Mouse (Mus musculus) G1E-ER4 (cell line): ENCODE results near the gene Tiam1. TPM values are rescaled to one million over a fixed set of nuclear protein-coding genes. Genes with fewer than 3 reads are reported as not detected.

ENCODE experiments used
- GATA1 ChIP-seq: IDR thresholded peaks from one replicate; pipeline ENCODE4 v1.8.0; 2012; ENCODE audit warnings: low read length, inconsistent platforms
- polyA plus RNA-seq: library from polyadenylated mRNA; stranded (reverse); fragments of >175 nt; gene quantifications from 2 replicates; pipeline ENCODE4 v1.2.3, GENCODE M21; 2012

The Tiam1 gene
- polyA plus RNA-seq, 1 experiment = 0.04 TPM

DNA sequence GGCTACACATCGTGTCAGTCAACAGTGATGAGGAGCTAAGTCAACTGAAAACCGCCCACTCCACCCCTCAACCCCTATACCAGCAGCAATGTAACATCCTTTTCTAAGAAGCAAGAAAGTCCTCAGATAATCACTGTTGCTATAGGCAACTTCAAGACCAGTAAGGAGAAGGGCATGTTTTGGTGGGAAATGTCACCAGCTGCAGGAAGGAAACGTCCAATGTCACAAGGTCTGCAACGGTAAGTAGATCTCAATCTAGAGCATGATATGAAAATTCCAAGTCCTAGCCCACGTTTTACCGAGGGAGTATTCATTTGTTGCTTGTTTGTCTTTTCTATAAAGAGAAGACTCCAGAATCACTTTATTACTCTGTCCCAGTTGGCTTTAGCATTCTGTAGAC is 95.7 kb downstream of the Tiam1 start:
- no peak for TF ChIP-seq GATA1

DNA sequence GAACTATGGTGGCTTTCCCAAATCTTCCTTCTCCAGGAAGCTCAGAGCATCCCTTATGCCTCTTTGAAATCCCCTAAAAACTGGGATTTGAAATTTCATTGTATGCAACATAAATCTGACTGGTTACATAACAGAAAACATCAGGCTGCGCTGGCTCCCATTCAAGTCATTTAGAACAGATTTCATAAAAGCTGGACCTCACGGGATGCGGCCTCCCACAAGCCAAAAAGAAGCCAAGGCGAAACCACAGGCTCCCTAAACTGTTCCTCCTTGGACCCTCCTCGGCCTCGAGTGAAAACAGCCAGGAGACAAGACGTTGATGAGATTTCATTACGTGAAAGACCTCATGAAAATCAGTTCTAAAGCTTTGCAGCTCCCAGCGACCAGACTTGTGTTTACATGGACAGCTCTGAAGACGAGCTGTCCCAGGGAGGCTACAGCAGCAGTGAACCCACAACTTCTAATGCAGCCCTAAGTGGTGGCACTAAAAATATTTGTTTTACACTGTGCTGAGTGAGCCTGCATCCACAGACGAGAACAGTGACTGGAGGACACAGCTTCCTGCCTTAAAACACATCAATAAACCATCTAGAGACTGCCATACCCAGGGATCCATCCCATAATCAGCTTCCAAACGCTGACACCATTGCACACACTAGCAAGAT is 96.9 kb downstream of the Tiam1 start:
- no peak for TF ChIP-seq GATA1

DNA sequence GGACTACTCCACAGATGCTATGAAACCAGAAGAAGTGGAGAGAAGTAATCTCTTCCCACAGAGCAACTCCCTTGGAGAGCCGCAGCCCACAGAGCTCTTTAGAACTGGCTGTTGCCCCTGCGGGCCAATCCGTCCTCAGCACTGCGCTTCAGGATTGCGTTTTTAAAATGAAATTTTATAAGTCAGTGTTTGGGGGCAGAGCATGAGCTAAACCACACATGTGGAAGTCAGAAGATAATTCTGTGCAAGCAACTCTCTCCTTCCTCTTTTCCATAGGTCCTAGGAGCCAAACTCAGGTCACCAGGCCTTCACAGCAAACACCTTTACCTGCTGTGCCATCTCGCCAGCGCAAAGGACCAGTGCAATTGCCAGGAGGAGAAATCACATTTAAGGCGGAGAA is 98.0 kb downstream of the Tiam1 start:
- no peak for TF ChIP-seq GATA1

GRCm38 (mm10) chr16:90044004-90044754 is 99.4 kb downstream of the Tiam1 start:
- TF ChIP-seq GATA1 = peak; percentile 11

DNA sequence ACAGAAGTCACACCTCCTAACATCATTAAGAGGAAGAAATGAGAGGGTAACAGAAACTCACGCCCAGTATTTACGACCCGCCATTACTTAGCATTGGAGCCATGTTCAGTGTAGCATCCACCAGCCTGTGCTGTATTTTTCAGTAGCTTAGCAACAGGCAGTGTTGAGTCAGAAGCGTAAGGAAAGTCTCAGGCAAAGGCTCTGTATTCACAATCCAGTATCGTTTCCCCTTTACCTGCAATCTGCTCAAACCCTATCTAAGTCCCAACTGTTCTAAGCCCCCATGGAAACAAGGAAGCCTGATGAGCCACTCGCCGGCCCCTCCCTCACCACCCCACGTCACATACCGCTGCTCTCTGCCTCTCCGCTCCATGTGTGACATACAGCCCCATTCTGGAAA is 100.7 kb downstream of the Tiam1 start:
- TF ChIP-seq GATA1 = no peak

GRCm38 (mm10) chr16:90042386-90042785 is 101.2 kb downstream of the Tiam1 start:
- no peak for TF ChIP-seq GATA1

- TF ChIP-seq GATA1 = no peak
Measured at GRCm38 (mm10) chr16:90040771-90041364, 102.7 kb downstream of the Tiam1 start.

DNA sequence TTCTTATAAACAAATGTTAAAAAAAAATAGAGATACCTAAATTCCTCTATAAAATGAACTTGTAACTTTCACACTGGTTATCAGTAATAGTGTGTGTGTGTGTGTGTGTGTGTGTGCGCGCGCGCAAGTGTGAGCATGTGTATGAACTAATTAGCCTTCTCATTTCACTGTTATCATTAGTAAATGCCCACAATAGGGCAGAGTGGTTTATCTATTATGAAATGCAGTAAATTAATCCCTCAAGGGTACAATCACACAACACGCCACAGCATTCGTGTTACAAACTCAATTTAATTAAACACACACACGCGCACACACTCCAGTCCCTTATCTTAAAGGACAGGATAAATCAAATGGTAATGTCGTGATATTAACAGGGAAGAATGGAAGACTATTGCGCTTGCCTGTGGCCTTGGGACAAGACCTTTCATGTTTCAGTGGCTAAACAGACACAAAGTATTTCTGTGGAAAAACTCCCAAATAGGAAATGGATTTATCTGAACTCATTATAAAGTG is 107.9 kb downstream of the Tiam1 start:
- no peak for TF ChIP-seq GATA1

DNA sequence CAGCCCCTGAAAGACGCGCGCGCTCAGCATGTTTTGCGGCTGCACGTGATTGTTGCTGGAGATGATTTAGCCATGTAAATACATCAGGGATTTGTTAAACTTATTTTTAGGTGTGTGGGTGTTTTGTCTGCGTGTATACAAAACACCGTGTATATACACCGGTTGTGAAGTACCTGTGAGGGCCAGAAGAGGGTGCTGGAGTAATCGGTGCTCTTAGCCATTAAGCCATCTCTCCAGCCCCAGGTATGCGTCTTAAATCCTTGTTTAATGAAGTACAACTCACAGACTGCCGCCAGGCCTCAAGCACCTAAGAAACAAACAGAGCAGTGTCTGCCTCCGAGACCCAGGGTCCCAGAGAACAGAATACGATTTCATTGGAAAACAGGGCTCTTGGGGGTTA is 113.2 kb downstream of the Tiam1 start:
- TF ChIP-seq GATA1 = no peak

DNA sequence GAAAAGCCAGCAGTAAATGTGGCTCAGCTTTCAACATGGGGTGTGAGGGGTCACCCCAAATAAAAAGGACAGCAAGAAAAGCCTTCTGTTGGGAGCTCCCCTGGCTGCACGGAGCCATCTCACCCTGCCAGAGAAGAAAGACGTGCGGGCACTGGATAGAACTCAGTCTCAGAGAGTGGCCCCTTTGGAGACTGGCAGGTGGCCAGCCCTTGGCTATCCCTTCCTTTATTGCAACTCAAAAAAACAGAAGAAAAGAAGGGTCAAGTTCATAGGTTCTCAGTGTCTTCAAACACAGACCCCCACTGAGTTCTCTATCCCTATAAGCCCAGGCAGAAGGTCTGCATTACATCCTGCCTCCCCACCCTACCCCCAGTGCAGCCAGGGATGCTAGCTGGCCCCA is 115.7 kb downstream of the Tiam1 start:
- TF ChIP-seq GATA1 = no peak

DNA sequence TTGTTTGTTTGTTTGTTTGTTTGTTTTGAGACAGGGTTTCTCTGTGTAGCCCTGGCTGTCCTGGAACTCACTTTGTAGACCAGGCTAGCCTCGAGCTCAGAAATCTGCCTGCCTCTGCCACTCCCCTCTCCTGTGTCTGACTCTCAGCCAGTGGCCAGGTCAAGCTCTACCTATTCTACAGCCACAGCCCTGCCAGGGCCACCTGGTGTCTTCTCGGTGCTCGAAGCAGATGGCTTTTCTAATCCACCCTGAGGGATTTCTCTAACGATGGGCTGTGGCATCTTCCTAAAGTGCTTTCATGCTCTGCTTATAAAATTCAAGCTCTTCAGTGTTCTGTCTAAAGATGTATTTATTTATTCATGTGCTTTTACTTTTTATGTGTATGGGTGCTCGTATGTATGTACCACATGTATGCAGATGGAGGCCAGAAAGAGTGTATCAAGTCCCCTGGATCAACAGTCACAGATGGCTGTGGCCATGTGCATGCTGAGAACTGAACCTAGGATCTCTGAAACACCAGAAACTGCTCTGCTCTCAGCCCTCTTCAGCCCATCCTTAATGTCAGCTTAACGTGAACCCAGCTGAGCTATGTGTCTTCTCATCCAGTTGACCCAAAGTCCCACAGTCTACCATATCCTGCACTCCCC is 117.9 kb downstream of the Tiam1 start:
- no peak for TF ChIP-seq GATA1

- no peak for TF ChIP-seq GATA1
Measured at GRCm38 (mm10) chr16:90023665-90024010, 119.9 kb downstream of the Tiam1 start.

DNA sequence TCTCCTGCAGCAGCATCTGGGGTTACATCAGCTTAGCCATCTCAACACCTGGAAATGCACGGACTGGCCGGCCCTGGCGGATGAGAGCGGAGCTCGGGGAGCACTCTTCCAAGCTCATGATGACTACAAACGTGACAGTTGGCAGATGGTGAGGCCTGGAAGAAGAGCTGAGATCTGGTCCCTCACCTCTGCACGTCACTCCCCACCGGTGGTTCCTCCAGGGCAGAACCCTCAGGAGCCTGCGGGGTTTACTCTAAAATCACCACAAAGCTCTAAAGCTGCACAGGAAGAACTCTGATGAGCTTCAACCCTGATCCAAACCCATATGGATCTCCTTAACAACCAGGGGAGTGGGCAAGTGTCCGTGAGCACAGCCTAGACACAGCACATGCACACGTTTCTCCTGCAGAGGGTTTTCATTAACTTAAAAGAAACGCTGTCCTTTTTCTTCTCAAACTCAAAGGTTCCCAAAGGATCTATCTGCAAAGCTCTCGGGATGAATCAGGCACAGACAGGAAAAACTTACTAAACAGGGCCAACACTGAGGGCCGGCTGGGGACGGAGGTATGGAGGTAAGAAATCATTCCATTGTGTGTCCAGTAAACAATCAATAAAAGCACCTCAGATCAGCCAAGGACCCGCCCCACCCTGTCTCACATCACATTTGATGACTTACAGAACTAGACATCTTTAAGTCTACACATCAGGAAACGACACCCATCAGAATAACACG is 120.5 kb downstream of the Tiam1 start:
- TF ChIP-seq GATA1 = no peak

- TF ChIP-seq GATA1 = no peak
Measured at GRCm38 (mm10) chr16:90016046-90016445, 127.5 kb downstream of the Tiam1 start.

DNA sequence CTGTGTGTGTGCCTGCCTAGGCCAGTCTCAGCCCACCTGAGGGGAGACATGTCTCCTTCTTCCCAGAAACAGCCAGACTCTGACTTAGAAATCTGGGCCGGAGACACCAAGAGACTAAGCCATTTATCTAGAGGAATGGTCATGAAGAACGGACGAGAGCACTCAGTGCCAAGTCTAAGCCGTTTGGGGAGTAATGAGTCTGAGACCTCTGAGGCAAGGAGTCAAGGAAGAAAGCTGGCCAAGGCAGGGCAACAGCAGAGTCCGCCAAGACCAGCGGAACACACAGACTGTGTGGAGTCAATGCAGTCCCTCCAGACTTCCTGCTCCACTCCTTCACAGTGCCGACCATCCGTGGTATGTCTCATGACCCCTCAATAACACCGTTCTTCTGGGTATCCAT is 129.0 kb downstream of the Tiam1 start:
- TF ChIP-seq GATA1 = no peak
